Comparison of ENCODE assay signal across 13 mouse cellular contexts in genomic region chr15:38570144-38570543, GRCm38 (mm10).
"Had no signal": no experiment of that assay in that cellular context is flagged by ENCODE, and none has a peak within 500 bp of the region (broad histone marks: within the 10 kb centered on the region; RNA-seq: fewer than 3 reads in every experiment).

No protein-coding gene starts in this region.

- H3K27me3 ChIP-seq: kidney, embryonic 15.5 days had no signal

- H3K9me3 ChIP-seq: kidney, embryonic 15.5 days; liver, embryonic 12.5 days; liver, embryonic 15.5 days had no signal

- H3K36me3 ChIP-seq: kidney, embryonic 15.5 days; liver, embryonic 12.5 days; liver, embryonic 15.5 days had no signal

- H3K4me3 ChIP-seq: kidney, embryonic 15.5 days; left cerebral cortex, adult 2 months; liver, embryonic 12.5 days; liver, embryonic 15.5 days had no signal

- DNase-seq: kidney, postnatal 10 days; layer of hippocampus, postnatal 36 days; midbrain, embryonic 14.5 days; thymus, adult 18-20 months; thymus, postnatal 36 days had no signal

- ATAC-seq: hindbrain, postnatal 0 days; inflammation-experienced regulatory T-cells, adult 6 months; liver, embryonic 12.5 days had no signal

- H3K4me2 ChIP-seq: kidney, embryonic 15.5 days; liver, embryonic 12.5 days; liver, embryonic 15.5 days; lung, embryonic 14.5 days had no signal

- H3K9ac ChIP-seq: kidney, embryonic 15.5 days; liver, embryonic 12.5 days; liver, embryonic 15.5 days; lung, embryonic 14.5 days had no signal

- H3K27ac ChIP-seq: hindbrain, postnatal 0 days; kidney, embryonic 15.5 days; left cerebral cortex, adult 2 months; liver, embryonic 12.5 days; liver, embryonic 15.5 days; macrophage had no signal
